Mouse (Mus musculus) macrophage (primary cell): ENCODE measurements around the gene Cdc42se1. TPM values are rescaled to one million over a fixed set of nuclear protein-coding genes. Genes with fewer than 3 reads are reported as not detected.

Experiments used
- H3K27ac ChIP-seq: fragments of 350-480 bp; formaldehyde crosslinking; 2 replicates; pipeline ENCODE4 v1.9.0; 2021
- H3K36me3 ChIP-seq: fragments of 350-480 bp; formaldehyde crosslinking; 2 replicates; pipeline ENCODE4 v1.9.0; 2021; ENCODE audit errors: inconsistent target
- H3K4me3 ChIP-seq: fragments of 350-480 bp; formaldehyde crosslinking; 2 replicates; pipeline ENCODE4 v1.9.0; 2021; ENCODE audit errors: inconsistent target
- H3K79me2 ChIP-seq: fragments of 350-480 bp; formaldehyde crosslinking; 2 replicates; pipeline ENCODE4 v1.9.0; 2021; ENCODE audit errors: inconsistent target
- WGBS: methylation state at CpG from one replicate; pipeline ENCODE4 v1.1.7; 2026; ENCODE audit warnings: inconsistent platforms; ENCODE audit not compliant: missing documents; 5-methylcytosine and 5-hydroxymethylcytosine counted together
- polyA plus RNA-seq: library from polyadenylated mRNA; stranded (reverse); fragments of 250-400 nt; gene quantifications from 3 replicates; pipeline ENCODE4 v1.2.4, GENCODE M21; 2018; ENCODE audit warnings: inconsistent platforms
- total RNA-seq, 78 experiments: library from RNA; depleted of rRNA; stranded (reverse); fragments of 250-400 nt; gene quantifications; 1 replicate in 9 of 78; 2 replicates in 24 of 78; 3 replicates in 43 of 78; 4 replicates in 2 of 78; pipeline ENCODE4 v1.2.4; 2018; ENCODE audit warnings: inconsistent platforms in 56 of 78

Cdc42se1 gene
- 10 to 100 TPM; 14.6 to 85.1 (median 49.2) TPM for total RNA-seq (2018; cell fraction: chromatin; rRNA removed)
- total RNA-seq (2018; cell fraction: cytosol; rRNA removed), result 100 to 1,000 TPM in 15 of 26 experiments, 10 to 100 TPM in 11; 76.8 to 116 (median 101) TPM
- 100 to 1,000 TPM in 4 of 26 experiments, 10 to 100 TPM in 22; 26.6 to 118 (median 72.6) TPM for total RNA-seq (2018; cell fraction: nucleus; rRNA removed)
- polyA plus RNA-seq, result 76.1 to 100 TPM (median 91.6 TPM) in 3 replicates

- peak within 1 kb of the TSS; percentile 98 for H3K27ac ChIP-seq
- H3K4me3 ChIP-seq, result peak within 1 kb of the TSS; percentile 97
- peaks cover 76% of the 10 kb centered on the region for H3K79me2 ChIP-seq
- H3K36me3 ChIP-seq, result peaks cover 17% of the 10 kb centered on the region
- WGBS, result under 1% methylated on average over 48 of the region's 64 CpGs
Observed at GRCm38 (mm10) chr3:95228148-95228893, at the start of gene Cdc42se1. Gene Cdc42se1 (plus strand): TSS chr3:95228732.

- no peak overlapping the region for H3K4me3 ChIP-seq
- H3K79me2 ChIP-seq, result no peaks in the 10 kb centered on the region
- H3K27ac ChIP-seq, result no peak overlapping the region
- 94% methylated on average over 5 of the region's 5 CpGs for WGBS
- peaks cover 1% of the 10 kb centered on the region; the same call in 1 of the 2 replicates for H3K36me3 ChIP-seq
Observed at GRCm38 (mm10) chr3:95178948-95179347, 49.6 kb upstream of the Cdc42se1 start.

- H3K4me3 ChIP-seq, result no peak overlapping the region
- H3K79me2 ChIP-seq, result no peaks in the 10 kb centered on the region
- H3K27ac ChIP-seq, result no peak overlapping the region
- 78% methylated on average over 3 of the region's 3 CpGs for WGBS
- peaks cover 9% of the 10 kb centered on the region for H3K36me3 ChIP-seq
Observed at GRCm38 (mm10) chr3:95179890-95180289, 48.6 kb upstream of the Cdc42se1 start.

- Histone ChIP-seq H3K36me3 (peaks cover 26% of the 10 kb centered on the region), H3K27ac (no peak overlapping the region), H3K4me3 (no peak overlapping the region), H3K79me2 (no peaks in the 10 kb centered on the region)
- 100% methylated on average over 1 of the region's 1 CpGs for WGBS
Observed at GRCm38 (mm10) chr3:95181841-95182240, 46.7 kb upstream of the Cdc42se1 start.

- WGBS, result 67% methylated on average over 9 of the region's 9 CpGs
- no peak overlapping the region for H3K4me3 ChIP-seq
- no peak overlapping the region for H3K27ac ChIP-seq
- H3K36me3 ChIP-seq, result peaks cover 57% of the 10 kb centered on the region
- H3K79me2 ChIP-seq, result no peaks in the 10 kb centered on the region
Observed at GRCm38 (mm10) chr3:95184796-95185577, 43.5 kb upstream of the Cdc42se1 start.

- Histone ChIP-seq H3K27ac (no peak overlapping the region), H3K4me3 (no peak overlapping the region), H3K79me2 (no peaks in the 10 kb centered on the region), H3K36me3 (peaks cover 62% of the 10 kb centered on the region)
- WGBS, result 92% methylated on average over 2 of the region's 2 CpGs
Observed at GRCm38 (mm10) chr3:95186100-95186499, 42.4 kb upstream of the Cdc42se1 start.

- H3K4me3 ChIP-seq, result no peak overlapping the region
- 99% methylated on average over 6 of the region's 6 CpGs for WGBS
- H3K79me2 ChIP-seq, result no peaks in the 10 kb centered on the region
- no peak overlapping the region for H3K27ac ChIP-seq
- H3K36me3 ChIP-seq, result peaks cover 62% of the 10 kb centered on the region
Observed at GRCm38 (mm10) chr3:95186888-95187287, 41.6 kb upstream of the Cdc42se1 start.

GRCm38 (mm10) chr3:95194721-95195135 lies 33.8 kb upstream of the Cdc42se1 start:
- Histone ChIP-seq H3K4me3 (no peak overlapping the region), H3K27ac (no peak overlapping the region), H3K36me3 (peaks cover 62% of the 10 kb centered on the region), H3K79me2 (no peaks in the 10 kb centered on the region)
- WGBS, result 91% methylated on average over 6 of the region's 6 CpGs

- Histone ChIP-seq H3K79me2 (no peaks in the 10 kb centered on the region), H3K36me3 (peaks cover 64% of the 10 kb centered on the region), H3K27ac (no peak overlapping the region), H3K4me3 (no peak overlapping the region)
- WGBS, result 96% methylated on average over 2 of the region's 2 CpGs
Observed at GRCm38 (mm10) chr3:95195772-95196171, 32.8 kb upstream of the Cdc42se1 start.

GRCm38 (mm10) chr3:95199101-95199500 lies 29.4 kb upstream of the Cdc42se1 start:
- H3K27ac ChIP-seq, result no peak overlapping the region
- no peaks in the 10 kb centered on the region for H3K79me2 ChIP-seq
- no peak overlapping the region for H3K4me3 ChIP-seq
- 93% methylated on average over 1 of the region's 1 CpGs for WGBS
- H3K36me3 ChIP-seq, result peaks cover 88% of the 10 kb centered on the region

GRCm38 (mm10) chr3:95200132-95200531 lies 28.4 kb upstream of the Cdc42se1 start:
- no peaks in the 10 kb centered on the region for H3K79me2 ChIP-seq
- peaks cover 94% of the 10 kb centered on the region for H3K36me3 ChIP-seq
- H3K27ac ChIP-seq, result no peak overlapping the region
- WGBS, result 96% methylated on average over 7 of the region's 7 CpGs
- no peak overlapping the region for H3K4me3 ChIP-seq

GRCm38 (mm10) chr3:95200562-95200961 lies 28.0 kb upstream of the Cdc42se1 start:
- H3K36me3 ChIP-seq, result peaks cover 92% of the 10 kb centered on the region
- H3K79me2 ChIP-seq, result no peaks in the 10 kb centered on the region
- WGBS, result 100% methylated on average over 2 of the region's 2 CpGs
- no peak overlapping the region for H3K27ac ChIP-seq
- no peak overlapping the region for H3K4me3 ChIP-seq

- Histone ChIP-seq H3K4me3 (no peak overlapping the region), H3K79me2 (no peaks in the 10 kb centered on the region; the same call in 1 of the 2 replicates), H3K36me3 (peaks cover 74% of the 10 kb centered on the region), H3K27ac (no peak overlapping the region)
- WGBS, result 84% methylated on average over 6 of the region's 6 CpGs
Observed at GRCm38 (mm10) chr3:95203880-95204279, 24.7 kb upstream of the Cdc42se1 start.

- Histone ChIP-seq H3K36me3 (peaks cover 31% of the 10 kb centered on the region), H3K4me3 (no peak overlapping the region)
- 93% methylated on average over 3 of the region's 4 CpGs for WGBS
Observed at GRCm38 (mm10) chr3:95208286-95208685, 20.2 kb upstream of the Cdc42se1 start.

GRCm38 (mm10) chr3:95210585-95210984 lies 17.9 kb upstream of the Cdc42se1 start:
- Histone ChIP-seq H3K4me3 (no peak overlapping the region), H3K27ac (no peak overlapping the region), H3K36me3 (peaks cover 11% of the 10 kb centered on the region), H3K79me2 (peaks cover 32% of the 10 kb centered on the region)
- 100% methylated on average over 2 of the region's 2 CpGs for WGBS

More at GRCm38 (mm10) chr3:95208286-95208685, 20.2 kb upstream of the Cdc42se1 start:
- Histone ChIP-seq H3K79me2 (peaks cover 26% of the 10 kb centered on the region; the same call in 1 of the 2 replicates), H3K27ac (no peak overlapping the region)
